Mouse (Mus musculus): Measurements from ENCODE around the gene Emc6. TPM values are rescaled to one million over a fixed set of nuclear protein-coding genes. Genes with fewer than 3 reads are reported as not detected.

Gene Emc6
- polyA plus RNA-seq, 1 experiment: 77.6 TPM

GRCm38 (mm10) chr11:73207621-73208020 lies 30.8 kb upstream of the Emc6 start:
- Histone ChIP-seq H3K4me3 (ENCODE audit: insufficient read depth, low read depth, low read length) (no peak overlapping the region), H3K27me3 (replicated peaks; ENCODE audit: control insufficient read depth, insufficient read depth, low read length) (no peaks in the 10 kb centered on the region), H3K27ac (ENCODE audit: insufficient read depth, low read depth, low read length) (no peak overlapping the region), H3K36me3 (ENCODE audit: control insufficient read depth, insufficient read depth, low read length) (no peaks in the 10 kb centered on the region), H3K4me1 (ENCODE audit: control insufficient read depth, insufficient read depth, low read length) (no peaks in the 10 kb centered on the region)
- TF ChIP-seq POLR2A (IDR thresholded peaks at IDR 0.05; ENCODE audit: low read depth, low read length) (no peak), CTCF (conservative IDR thresholded peaks at IDR 0.05; ENCODE audit: insufficient read depth, insufficient read length, low read depth, low read length) (peak; percentile 45)
- DNase-seq: no peak
- 84% methylated on average over 2 of the region's 2 CpGs for WGBS

- H3K27me3 ChIP-seq (replicated peaks; ENCODE audit: control insufficient read depth, insufficient read depth, low read length): no peaks in the 10 kb centered on the region
- H3K36me3 ChIP-seq (ENCODE audit: control insufficient read depth, insufficient read depth, low read length): no peaks in the 10 kb centered on the region
- no peak overlapping the region for H3K4me3 ChIP-seq (ENCODE audit: insufficient read depth, low read depth, low read length)
- TF ChIP-seq CTCF (conservative IDR thresholded peaks at IDR 0.05; ENCODE audit: insufficient read depth, insufficient read length, low read depth, low read length): no peak
- no peak for TF ChIP-seq POLR2A (IDR thresholded peaks at IDR 0.05; ENCODE audit: low read depth, low read length)
- no peak for DNase-seq
- H3K4me1 ChIP-seq (ENCODE audit: control insufficient read depth, insufficient read depth, low read length): peaks cover 4% of the 10 kb centered on the region; the same call in 1 of the 2 replicates
- no peak overlapping the region for H3K27ac ChIP-seq (ENCODE audit: insufficient read depth, low read depth, low read length)
- WGBS: 55% methylated on average over 7 of the region's 7 CpGs
Observed at GRCm38 (mm10) chr11:73205194-73205593, 28.4 kb upstream of the Emc6 start.

- 87% methylated on average over 8 of the region's 8 CpGs for WGBS
- TF ChIP-seq CTCF (conservative IDR thresholded peaks at IDR 0.05; ENCODE audit: insufficient read depth, insufficient read length, low read depth, low read length): no peak
- no peak for TF ChIP-seq POLR2A (IDR thresholded peaks at IDR 0.05; ENCODE audit: low read depth, low read length)
- H3K4me3 ChIP-seq (ENCODE audit: insufficient read depth, low read depth, low read length): no peak overlapping the region
- no peaks in the 10 kb centered on the region for H3K36me3 ChIP-seq (ENCODE audit: control insufficient read depth, insufficient read depth, low read length)
- no peak for DNase-seq
- H3K27ac ChIP-seq (ENCODE audit: insufficient read depth, low read depth, low read length): no peak overlapping the region
- peaks cover 8% of the 10 kb centered on the region; the same call in 1 of the 2 replicates for H3K4me1 ChIP-seq (ENCODE audit: control insufficient read depth, insufficient read depth, low read length)
- H3K27me3 ChIP-seq (replicated peaks; ENCODE audit: control insufficient read depth, insufficient read depth, low read length): no peaks in the 10 kb centered on the region
Observed at GRCm38 (mm10) chr11:73203895-73204294, 27.1 kb upstream of the Emc6 start.

GRCm38 (mm10) chr11:73201597-73201996 lies 24.8 kb upstream of the Emc6 start:
- no peak for DNase-seq
- H3K27ac ChIP-seq (ENCODE audit: insufficient read depth, low read depth, low read length): no peak overlapping the region
- H3K36me3 ChIP-seq (ENCODE audit: control insufficient read depth, insufficient read depth, low read length): no peaks in the 10 kb centered on the region
- TF ChIP-seq POLR2A (IDR thresholded peaks at IDR 0.05; ENCODE audit: low read depth, low read length) (no peak), CTCF (conservative IDR thresholded peaks at IDR 0.05; ENCODE audit: insufficient read depth, insufficient read length, low read depth, low read length) (no peak)
- no peaks in the 10 kb centered on the region for H3K27me3 ChIP-seq (replicated peaks; ENCODE audit: control insufficient read depth, insufficient read depth, low read length)
- H3K4me3 ChIP-seq (ENCODE audit: insufficient read depth, low read depth, low read length): no peak overlapping the region
- WGBS: 50% methylated on average over 4 of the region's 4 CpGs
- peaks cover 8% of the 10 kb centered on the region; the same call in 1 of the 2 replicates for H3K4me1 ChIP-seq (ENCODE audit: control insufficient read depth, insufficient read depth, low read length)

- 38% methylated on average over 2 of the region's 2 CpGs for WGBS
- H3K27ac ChIP-seq (ENCODE audit: insufficient read depth, low read depth, low read length): no peak overlapping the region
- H3K4me1 ChIP-seq (ENCODE audit: control insufficient read depth, insufficient read depth, low read length): peaks cover 8% of the 10 kb centered on the region; the same call in 1 of the 2 replicates
Observed at GRCm38 (mm10) chr11:73201021-73201420, 24.2 kb upstream of the Emc6 start.

GRCm38 (mm10) chr11:73199879-73200278 lies 23.0 kb upstream of the Emc6 start:
- Histone ChIP-seq H3K4me3 (ENCODE audit: insufficient read depth, low read depth, low read length) (peak overlapping the region; percentile 85), H3K27ac (ENCODE audit: insufficient read depth, low read depth, low read length) (peak overlapping the region; percentile 33; the same call in 1 of the 2 replicates), H3K36me3 (ENCODE audit: control insufficient read depth, insufficient read depth, low read length) (no peaks in the 10 kb centered on the region), H3K4me1 (ENCODE audit: control insufficient read depth, insufficient read depth, low read length) (peaks cover 8% of the 10 kb centered on the region; the same call in 1 of the 2 replicates), H3K27me3 (replicated peaks; ENCODE audit: control insufficient read depth, insufficient read depth, low read length) (no peaks in the 10 kb centered on the region)
- WGBS: 3% methylated on average over 12 of the region's 12 CpGs
- TF ChIP-seq POLR2A (IDR thresholded peaks at IDR 0.05; ENCODE audit: low read depth, low read length): no peak
- TF ChIP-seq CTCF (conservative IDR thresholded peaks at IDR 0.05; ENCODE audit: insufficient read depth, insufficient read length, low read depth, low read length): no peak
- peak; percentile 51 for DNase-seq

More at GRCm38 (mm10) chr11:73201021-73201420, 24.2 kb upstream of the Emc6 start:
- Histone ChIP-seq H3K4me3 (ENCODE audit: insufficient read depth, low read depth, low read length) (no peak overlapping the region), H3K27me3 (replicated peaks; ENCODE audit: control insufficient read depth, insufficient read depth, low read length) (no peaks in the 10 kb centered on the region), H3K36me3 (ENCODE audit: control insufficient read depth, insufficient read depth, low read length) (no peaks in the 10 kb centered on the region)
- TF ChIP-seq CTCF (conservative IDR thresholded peaks at IDR 0.05; ENCODE audit: insufficient read depth, insufficient read length, low read depth, low read length) (no peak), POLR2A (IDR thresholded peaks at IDR 0.05; ENCODE audit: low read depth, low read length) (no peak)
- DNase-seq: peak; percentile 59

- Histone ChIP-seq H3K27me3 (replicated peaks; ENCODE audit: control insufficient read depth, insufficient read depth, low read length) (no peaks in the 10 kb centered on the region), H3K4me1 (ENCODE audit: control insufficient read depth, insufficient read depth, low read length) (peaks cover 8% of the 10 kb centered on the region; the same call in 1 of the 2 replicates), H3K36me3 (ENCODE audit: control insufficient read depth, insufficient read depth, low read length) (no peaks in the 10 kb centered on the region), H3K4me3 (ENCODE audit: insufficient read depth, low read depth, low read length) (peak within 1 kb of the TSS; percentile 85), H3K27ac (ENCODE audit: insufficient read depth, low read depth, low read length) (peak within 1 kb of the TSS; percentile 83)
- TF ChIP-seq CTCF (conservative IDR thresholded peaks at IDR 0.05; ENCODE audit: insufficient read depth, insufficient read length, low read depth, low read length): no peak
- peak; percentile 60 for TF ChIP-seq POLR2A (IDR thresholded peaks at IDR 0.05; ENCODE audit: low read depth, low read length)
- peak; percentile 98 for DNase-seq
- under 1% methylated on average over 32 of the region's 32 CpGs for WGBS
Observed at GRCm38 (mm10) chr11:73199230-73199712, 22.4 kb upstream of the Emc6 start, which contains the start of gene Shpk. TSS of gene Shpk (plus strand) at chr11:73199460.

All from kidney, adult 2 months (tissue).